Mouse (Mus musculus): ENCODE measurements around the gene Map10.

- no peak for TF ChIP-seq CTCF (IDR thresholded peaks at IDR 0.05; ENCODE audit: low read depth)
- no peak for TF ChIP-seq EP300 (IDR thresholded peaks at IDR 0.05; ENCODE audit: low read depth)
These were observed 1.3 kb downstream of the Map10 start for GRCm38 (mm10) chr8:125670906-125671305.
